Mouse (Mus musculus) ES-Bruce4 (cell line): ENCODE data around the gene Arhgap6. TPM values are rescaled to one million over a fixed set of nuclear protein-coding genes. Genes with fewer than 3 reads are reported as not detected.

ENCODE experiments used
- H3K27ac ChIP-seq: 2 replicates; pipeline ENCODE4 v1.5.1; 2012; ENCODE audit warnings: low read length, inconsistent platforms; ENCODE audit not compliant: insufficient read depth
- H3K27me3 ChIP-seq: 2 replicates; pipeline ENCODE4 v1.6.1; 2012; ENCODE audit warnings: mild to moderate bottlenecking, low read length, inconsistent platforms; ENCODE audit not compliant: control insufficient read depth, poor library complexity, insufficient read depth, severe bottlenecking
- H3K36me3 ChIP-seq: 2 replicates; pipeline ENCODE4 v1.6.1; 2012; ENCODE audit warnings: inconsistent platforms, mild to moderate bottlenecking, low read length, moderate library complexity; ENCODE audit not compliant: control insufficient read depth, poor library complexity, insufficient read depth, severe bottlenecking
- H3K4me1 ChIP-seq: one replicate; pipeline ENCODE4 v1.8.1; 2011; ENCODE audit warnings: low read length; ENCODE audit not compliant: control insufficient read depth, insufficient read depth
- H3K4me3 ChIP-seq: 2 replicates; pipeline ENCODE4 v1.5.1; 2011; ENCODE audit warnings: low read depth, mild to moderate bottlenecking, low read length
- H3K9ac ChIP-seq: 2 replicates; pipeline ENCODE4 v1.6.1; 2012; ENCODE audit warnings: low read depth, mild to moderate bottlenecking, inconsistent platforms; ENCODE audit not compliant: poor library complexity, severe bottlenecking
- H3K9me3 ChIP-seq: replicated peaks from 2 replicates; pipeline ENCODE4 v1.6.1; 2012; ENCODE audit warnings: mild to moderate bottlenecking, low read length, inconsistent platforms; ENCODE audit not compliant: control insufficient read depth, poor library complexity, insufficient read depth, severe bottlenecking
- CTCF ChIP-seq: IDR thresholded peaks from one replicate; pipeline ENCODE4 v1.8.1; 2011; ENCODE audit warnings: low read depth, low read length
- EP300 ChIP-seq: IDR thresholded peaks from 2 replicates; pipeline ENCODE4 v1.6.1; 2011; ENCODE audit warnings: low read depth, low read length; ENCODE audit not compliant: insufficient read depth
- POLR2A ChIP-seq: IDR thresholded peaks from one replicate; pipeline ENCODE4 v1.8.1; 2011; ENCODE audit warnings: low read length; ENCODE audit not compliant: insufficient read depth
- polyA plus RNA-seq: library from polyadenylated mRNA; stranded (reverse); fragments of >200 nt; gene quantifications from 2 replicates; pipeline ENCODE4 v1.2.4, GENCODE M21; 2011; ENCODE audit warnings: low read depth; ENCODE audit not compliant: missing spikeins, insufficient read depth, insufficient read length

The Arhgap6 gene
- polyA plus RNA-seq, 1 experiment, result 1.2 TPM

GRCm38 (mm10) chrX:168937941-168938340 is 143.0 kb downstream of the Arhgap6 start:
- H3K9me3 ChIP-seq, result no peaks in the 10 kb centered on the region

DNA sequence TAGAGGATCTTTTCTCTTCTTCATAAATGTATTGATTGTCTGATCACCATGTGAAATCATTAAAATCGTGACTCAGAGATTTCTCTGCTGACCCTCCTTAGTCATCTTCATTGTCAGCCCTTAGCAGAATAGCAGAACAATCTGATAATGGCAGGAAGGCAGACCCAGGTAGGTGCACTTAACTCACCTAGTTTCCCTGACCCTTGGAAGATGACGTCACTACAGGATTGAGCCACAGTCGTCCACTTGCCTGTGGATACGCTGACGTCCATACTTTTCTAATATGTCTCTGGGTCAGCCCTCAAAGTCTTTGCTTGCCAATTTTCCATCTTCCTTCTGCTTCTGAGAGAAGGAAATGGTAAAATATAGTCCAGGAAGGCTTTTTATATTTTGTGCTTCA is 146.8 kb downstream of the Arhgap6 start:
- no peaks in the 10 kb centered on the region for H3K27me3 ChIP-seq
- H3K9ac ChIP-seq, result no peak overlapping the region
- H3K4me3 ChIP-seq, result no peak overlapping the region
- H3K36me3 ChIP-seq, result no peaks in the 10 kb centered on the region
- H3K27ac ChIP-seq, result no peak overlapping the region
- no peak for TF ChIP-seq POLR2A
- no peak for TF ChIP-seq CTCF
- no peak for TF ChIP-seq EP300
- H3K4me1 ChIP-seq, result no peaks in the 10 kb centered on the region
- H3K9me3 ChIP-seq, result no peaks in the 10 kb centered on the region

More at GRCm38 (mm10) chrX:168937941-168938340, 143.0 kb downstream of the Arhgap6 start:
- TF ChIP-seq CTCF, result no peak
- no peak for TF ChIP-seq POLR2A
- no peak for TF ChIP-seq EP300
- no peak overlapping the region for H3K27ac ChIP-seq
- H3K4me3 ChIP-seq, result no peak overlapping the region
- no peaks in the 10 kb centered on the region for H3K27me3 ChIP-seq
- H3K9ac ChIP-seq, result no peak overlapping the region
- no peaks in the 10 kb centered on the region for H3K36me3 ChIP-seq
- H3K4me1 ChIP-seq, result no peaks in the 10 kb centered on the region

DNA sequence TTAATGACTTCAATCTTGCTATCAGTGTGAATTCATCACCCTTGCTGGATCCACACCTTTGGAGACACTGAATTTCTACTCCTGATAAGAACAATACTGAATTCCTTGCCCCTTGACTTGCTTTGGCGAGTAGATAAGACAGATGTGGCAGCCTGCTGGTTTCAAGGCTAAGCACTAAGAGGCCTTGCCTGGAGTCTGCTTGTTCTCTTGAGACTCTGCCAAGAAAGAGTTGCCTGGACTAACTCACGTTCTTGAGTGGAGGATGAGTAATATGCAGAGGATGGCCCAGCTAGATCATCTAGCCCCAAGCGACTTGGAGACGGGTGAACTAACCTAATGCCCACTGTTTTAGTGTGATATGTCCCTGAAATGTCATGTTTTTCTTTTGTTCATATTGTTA is 148.3 kb downstream of the Arhgap6 start:
- no peaks in the 10 kb centered on the region for H3K36me3 ChIP-seq
- H3K4me3 ChIP-seq, result no peak overlapping the region
- no peak overlapping the region for H3K27ac ChIP-seq
- TF ChIP-seq EP300, result no peak
- no peaks in the 10 kb centered on the region for H3K27me3 ChIP-seq
- no peak overlapping the region for H3K9ac ChIP-seq
- H3K4me1 ChIP-seq, result no peaks in the 10 kb centered on the region
- no peaks in the 10 kb centered on the region for H3K9me3 ChIP-seq

DNA sequence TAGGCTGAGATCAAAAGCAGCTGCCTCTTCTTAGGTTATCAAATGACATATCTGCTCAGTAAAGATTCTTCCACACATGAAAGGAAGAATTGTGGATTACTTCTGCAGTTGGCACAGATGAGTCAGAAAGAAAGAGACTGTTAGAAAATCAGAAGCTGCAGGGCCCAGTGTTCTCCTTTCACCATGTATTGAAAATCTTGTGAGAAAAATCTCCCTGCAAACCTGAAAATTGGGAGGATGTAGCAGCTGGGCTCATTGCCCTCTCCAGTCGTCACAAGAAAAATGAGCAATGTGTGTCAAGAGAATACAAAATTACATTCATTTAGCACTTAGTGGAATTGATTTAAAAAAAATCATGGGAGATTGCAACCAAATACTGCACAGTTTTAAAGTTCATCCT is 180.5 kb downstream of the Arhgap6 start:
- H3K36me3 ChIP-seq, result no peaks in the 10 kb centered on the region

GRCm38 (mm10) chrX:168977776-168978175 is 182.9 kb downstream of the Arhgap6 start:
- H3K27ac ChIP-seq, result no peak overlapping the region
- H3K4me1 ChIP-seq, result no peaks in the 10 kb centered on the region
- no peak overlapping the region for H3K9ac ChIP-seq
- H3K4me3 ChIP-seq, result no peak overlapping the region
- no peaks in the 10 kb centered on the region for H3K9me3 ChIP-seq
- H3K27me3 ChIP-seq, result no peaks in the 10 kb centered on the region
- H3K36me3 ChIP-seq, result no peaks in the 10 kb centered on the region
- TF ChIP-seq POLR2A (no peak), EP300 (no peak), CTCF (no peak)

More for the DNA sequence above, 180.5 kb downstream of the Arhgap6 start:
- Histone ChIP-seq H3K9ac (no peak overlapping the region), H3K27me3 (no peaks in the 10 kb centered on the region), H3K27ac (no peak overlapping the region), H3K4me3 (no peak overlapping the region), H3K9me3 (no peaks in the 10 kb centered on the region), H3K4me1 (no peaks in the 10 kb centered on the region)
- no peak for TF ChIP-seq EP300
- no peak for TF ChIP-seq CTCF
- no peak for TF ChIP-seq POLR2A

GRCm38 (mm10) chrX:168980370-168980769 is 185.5 kb downstream of the Arhgap6 start:
- Histone ChIP-seq H3K27ac (no peak overlapping the region), H3K9me3 (no peaks in the 10 kb centered on the region), H3K4me3 (no peak overlapping the region), H3K9ac (no peak overlapping the region), H3K27me3 (no peaks in the 10 kb centered on the region), H3K4me1 (no peaks in the 10 kb centered on the region), H3K36me3 (no peaks in the 10 kb centered on the region)
- TF ChIP-seq POLR2A (no peak), EP300 (no peak), CTCF (no peak)

GRCm38 (mm10) chrX:169007066-169007465 is 212.2 kb downstream of the Arhgap6 start:
- Histone ChIP-seq H3K4me1 (no peaks in the 10 kb centered on the region), H3K4me3 (no peak overlapping the region), H3K9ac (no peak overlapping the region), H3K27me3 (no peaks in the 10 kb centered on the region), H3K9me3 (no peaks in the 10 kb centered on the region), H3K36me3 (no peaks in the 10 kb centered on the region), H3K27ac (no peak overlapping the region)
- TF ChIP-seq CTCF, result no peak
- no peak for TF ChIP-seq EP300
- TF ChIP-seq POLR2A, result no peak
